Mouse (Mus musculus) C2C12 (cell line): ENCODE measurements around the gene Cyth1. TPM values are rescaled to one million over a fixed set of nuclear protein-coding genes. Genes with fewer than 3 reads are reported as not detected.
A peak's percentile ranks its signal among the peaks of the same experiment; 100 is the strongest.

Experiments used
- H3K27me3 ChIP-seq: one replicate; pipeline ENCODE4 v1.6.1; 2011; ENCODE audit not compliant: control insufficient read depth, insufficient read depth, insufficient read length
- H3K36me3 ChIP-seq: one replicate; pipeline ENCODE4 v1.6.1; 2011; ENCODE audit not compliant: control insufficient read depth, insufficient read depth
- H3K4me3 ChIP-seq: one replicate; pipeline ENCODE4 v1.5.1; 2011; ENCODE audit warnings: mild to moderate bottlenecking, control low read depth; ENCODE audit not compliant: poor library complexity, insufficient read depth, severe bottlenecking
- H3K79me2 ChIP-seq: one replicate; pipeline ENCODE4 v1.6.1; 2011; ENCODE audit not compliant: control insufficient read depth, insufficient read depth
- H3K79me3 ChIP-seq: one replicate; pipeline ENCODE4 v1.6.1; 2011; ENCODE audit warnings: low read depth, control low read depth
- H3ac ChIP-seq: one replicate; pipeline ENCODE3; 2011; ENCODE audit warnings: low read depth; ENCODE audit not compliant: control insufficient read depth, insufficient read length
- CEBPB ChIP-seq: IDR thresholded peaks from one replicate; pipeline ENCODE4 v1.6.1; 2011; ENCODE audit warnings: low read depth, mild to moderate bottlenecking, control low read depth, moderate library complexity
- CTCF ChIP-seq: IDR thresholded peaks from one replicate; pipeline ENCODE4 v1.5.1; 2011; ENCODE audit not compliant: control insufficient read depth, insufficient read depth, insufficient read length
- FOSL1 ChIP-seq: IDR thresholded peaks from one replicate; pipeline ENCODE4 v1.8.0; 2011; ENCODE audit warnings: mild to moderate bottlenecking, low read length; ENCODE audit not compliant: poor library complexity, insufficient read depth, severe bottlenecking
- MAX ChIP-seq: IDR thresholded peaks from one replicate; pipeline ENCODE4 v1.6.1; 2011; ENCODE audit warnings: mild to moderate bottlenecking, control low read depth
- MYOD1 ChIP-seq: IDR thresholded peaks from one replicate; pipeline ENCODE4 v1.6.1; 2011; ENCODE audit warnings: low read depth; ENCODE audit not compliant: control insufficient read depth, insufficient read length
- MYOG ChIP-seq: IDR thresholded peaks from one replicate; pipeline ENCODE4 v1.6.1; 2011; ENCODE audit not compliant: control insufficient read depth, insufficient read length; ENCODE audit errors: extremely low read depth
- USF1 ChIP-seq: IDR thresholded peaks from one replicate; pipeline ENCODE4 v1.6.1; 2011; ENCODE audit warnings: low read depth, mild to moderate bottlenecking, control low read depth, moderate library complexity
- polyA plus RNA-seq: library from polyadenylated mRNA; unstranded; fragments of >200 nt; fragmentation: generic; extraction: Trizol; gene quantifications from one replicate; pipeline ENCODE4 v1.2.1, GENCODE M21; 2012; ENCODE audit warnings: missing spikeins

Gene Cyth1
- polyA plus RNA-seq, 1 experiment, result 7.9 TPM

GRCm38 (mm10) chr11:118289037-118289511 lies 40.7 kb upstream of the Cyth1 start:
- H3ac ChIP-seq, result peak overlapping the region; percentile 95
- no peak for TF ChIP-seq MYOD1
- TF ChIP-seq USF1, result peak; percentile 70
- TF ChIP-seq MAX, result no peak

GRCm38 (mm10) chr11:118287573-118287972 lies 39.2 kb upstream of the Cyth1 start:
- no peaks in the 10 kb centered on the region for H3K27me3 ChIP-seq
- H3K79me3 ChIP-seq, result peaks cover 43% of the 10 kb centered on the region
- TF ChIP-seq MYOG (no peak), CTCF (no peak), MAX (no peak), USF1 (no peak), MYOD1 (no peak), CEBPB (no peak), FOSL1 (no peak)
- peaks cover 62% of the 10 kb centered on the region for H3K79me2 ChIP-seq
- H3K4me3 ChIP-seq, result no peak overlapping the region
- H3ac ChIP-seq, result no peak overlapping the region
- H3K36me3 ChIP-seq, result peaks cover 57% of the 10 kb centered on the region

More at GRCm38 (mm10) chr11:118289037-118289511, 40.7 kb upstream of the Cyth1 start:
- H3K27me3 ChIP-seq, result no peaks in the 10 kb centered on the region
- H3K4me3 ChIP-seq, result peak overlapping the region; percentile 98
- peaks cover 48% of the 10 kb centered on the region for H3K36me3 ChIP-seq
- H3K79me2 ChIP-seq, result peaks cover 59% of the 10 kb centered on the region
- H3K79me3 ChIP-seq, result peaks cover 38% of the 10 kb centered on the region

- no peaks in the 10 kb centered on the region for H3K27me3 ChIP-seq
- H3K79me3 ChIP-seq, result peaks cover 48% of the 10 kb centered on the region
- H3K4me3 ChIP-seq, result no peak overlapping the region
- peaks cover 68% of the 10 kb centered on the region for H3K36me3 ChIP-seq
- TF ChIP-seq CEBPB (no peak), MYOD1 (no peak), USF1 (no peak), MYOG (no peak), FOSL1 (no peak), MAX (no peak), CTCF (no peak)
- H3K79me2 ChIP-seq, result peaks cover 68% of the 10 kb centered on the region
- H3ac ChIP-seq, result no peak overlapping the region
These were observed 38.0 kb upstream of the Cyth1 start for GRCm38 (mm10) chr11:118286434-118286833.

- TF ChIP-seq MAX (no peak), CEBPB (no peak), FOSL1 (no peak), USF1 (no peak), MYOG (no peak), CTCF (no peak), MYOD1 (no peak)
- no peak overlapping the region for H3K4me3 ChIP-seq
- H3K27me3 ChIP-seq, result no peaks in the 10 kb centered on the region
- peaks cover 48% of the 10 kb centered on the region for H3K79me3 ChIP-seq
- no peak overlapping the region for H3ac ChIP-seq
- peaks cover 72% of the 10 kb centered on the region for H3K79me2 ChIP-seq
- H3K36me3 ChIP-seq, result peaks cover 74% of the 10 kb centered on the region
These were observed 37.4 kb upstream of the Cyth1 start for GRCm38 (mm10) chr11:118285791-118286190.

GRCm38 (mm10) chr11:118280218-118280617 lies 31.8 kb upstream of the Cyth1 start:
- Histone ChIP-seq H3K79me3 (peaks cover 12% of the 10 kb centered on the region), H3K79me2 (peaks cover 52% of the 10 kb centered on the region), H3K4me3 (no peak overlapping the region), H3K36me3 (peaks cover 97% of the 10 kb centered on the region), H3ac (no peak overlapping the region), H3K27me3 (no peaks in the 10 kb centered on the region)
- TF ChIP-seq MYOG (no peak), USF1 (no peak), FOSL1 (no peak), MAX (no peak), MYOD1 (no peak), CTCF (no peak)

- H3K79me3 ChIP-seq, result peaks cover 2% of the 10 kb centered on the region
- H3ac ChIP-seq, result no peak overlapping the region
- TF ChIP-seq FOSL1, result no peak
- no peak for TF ChIP-seq MYOD1
- TF ChIP-seq CEBPB, result no peak
- TF ChIP-seq MAX, result no peak
- TF ChIP-seq USF1, result no peak
- TF ChIP-seq CTCF, result no peak
- no peak for TF ChIP-seq MYOG
- peaks cover 95% of the 10 kb centered on the region for H3K36me3 ChIP-seq
- H3K27me3 ChIP-seq, result no peaks in the 10 kb centered on the region
- peaks cover 30% of the 10 kb centered on the region for H3K79me2 ChIP-seq
- no peak overlapping the region for H3K4me3 ChIP-seq
These were observed 27.9 kb upstream of the Cyth1 start for GRCm38 (mm10) chr11:118276328-118276727.
